Mouse (Mus musculus) olfactory bulb, adult 2 months (tissue): ENCODE data around the gene Apba1.

Experiments used
- CTCF ChIP-seq: fragments of 200-500 bp; IDR thresholded peaks from 2 replicates; pipeline ENCODE4 v1.5.1; 2012; ENCODE audit warnings: low read depth, mild to moderate bottlenecking, low read length, moderate library complexity; ENCODE audit not compliant: insufficient read depth
- POLR2A ChIP-seq: fragments of 200-500 bp; IDR thresholded peaks from 2 replicates; pipeline ENCODE4 v1.6.1; 2012; ENCODE audit warnings: mild to moderate bottlenecking, low read depth, low read length, moderate library complexity; ENCODE audit not compliant: insufficient read depth

- no peak for TF ChIP-seq POLR2A
- no peak for TF ChIP-seq CTCF
These were observed 4.7 kb downstream of the Apba1 start for GRCm38 (mm10) chr19:23763371-23763770.
